Mouse (Mus musculus) lung, postnatal 0 days (tissue): Measurements from ENCODE around the gene Zmym5. TPM values are rescaled to one million over a fixed set of nuclear protein-coding genes. Genes with fewer than 3 reads are reported as not detected.

Experiments used
- ATAC-seq: fragments of 200-750 bp; cut with Nextera tagmentation; 2 replicates; pipeline ENCODE4 v1.8.0; 2017; ENCODE audit warnings: moderate library complexity
- DNase-seq: peaks from one replicate; pipeline ENCODE4 v3.0.0-alpha.2; 2016; ENCODE audit warnings: low spot score
- H3K27ac ChIP-seq: fragments of 300-500 bp; sonication (generic); 2 replicates; pipeline ENCODE4 v1.5.1; 2014; ENCODE audit warnings: antibody characterized with exemption, mild to moderate bottlenecking, low read length, mixed read lengths
- H3K27me3 ChIP-seq: fragments of 300-500 bp; sonication (generic); replicated peaks from 2 replicates; pipeline ENCODE4 v1.6.1; 2014; ENCODE audit warnings: low read length, mixed read lengths; ENCODE audit not compliant: insufficient read depth
- H3K36me3 ChIP-seq: fragments of 300-500 bp; sonication (generic); 2 replicates; pipeline ENCODE4 v1.6.1; 2014; ENCODE audit warnings: low read length, mixed read lengths; ENCODE audit not compliant: insufficient read depth
- H3K4me1 ChIP-seq: fragments of 300-500 bp; sonication (generic); 2 replicates; pipeline ENCODE4 v1.6.1; 2014; ENCODE audit warnings: antibody characterized with exemption, low read depth, low read length, mixed read lengths; ENCODE audit not compliant: insufficient read depth
- H3K4me2 ChIP-seq: fragments of 300-500 bp; sonication (generic); replicated peaks from 2 replicates; pipeline ENCODE4 v1.6.1; 2014; ENCODE audit warnings: low read depth, mild to moderate bottlenecking, low read length, moderate library complexity, mixed read lengths
- H3K4me3 ChIP-seq: fragments of 300-500 bp; sonication (generic); 2 replicates; pipeline ENCODE4 v1.5.1; 2014; ENCODE audit warnings: low read depth, low read length
- H3K9ac ChIP-seq: fragments of 300-500 bp; sonication (generic); replicated peaks from 2 replicates; pipeline ENCODE4 v1.6.1; 2014; ENCODE audit warnings: low read depth, mild to moderate bottlenecking
- H3K9me3 ChIP-seq: fragments of 300-500 bp; sonication (generic); 2 replicates; pipeline ENCODE4 v1.6.1; 2016; ENCODE audit warnings: low read length, mixed read lengths
- CTCF ChIP-seq: IDR thresholded peaks from 2 replicates; pipeline ENCODE4 v1.5.1; 2016; ENCODE audit warnings: antibody characterized with exemption, mild to moderate bottlenecking
- EP300 ChIP-seq: IDR thresholded peaks from 2 replicates; pipeline ENCODE4 v1.6.1; 2016; ENCODE audit warnings: antibody characterized with exemption, mild to moderate bottlenecking, control low read depth
- WGBS: fragments of 180-500 bp; shearing (Covaris S2); extraction: QIAGEN DNeasy Blood & Tissue Kit; methylation state at CpG from one replicate; pipeline ENCODE4 v1.1.7; 2014; 5-methylcytosine and 5-hydroxymethylcytosine counted together
- polyA plus RNA-seq: library from polyadenylated mRNA; unstranded; fragments of >200 nt; fragmentation: Nextera tagmentation; extraction: Ambion mirVana; gene quantifications from 2 replicates; pipeline ENCODE4 v1.2.1, GENCODE M21; 2015

Zmym5 gene
- polyA plus RNA-seq, 1 experiment from 2014 or later = 25.5 TPM

GRCm38 (mm10) chr14:56832563-56833113 is 21.1 kb upstream of the Zmym5 start:
- Histone ChIP-seq H3K9ac (no peak overlapping the region), H3K4me3 (no peak overlapping the region), H3K9me3 (no peaks in the 10 kb centered on the region), H3K4me1 (no peaks in the 10 kb centered on the region), H3K36me3 (no peaks in the 10 kb centered on the region), H3K27ac (peak overlapping the region; percentile 16), H3K27me3 (no peaks in the 10 kb centered on the region), H3K4me2 (no peak overlapping the region)
- WGBS = 44% methylated on average over 1 of the region's 1 CpGs
- TF ChIP-seq EP300 (no peak), CTCF (no peak)
- DNase-seq (peak; percentile 44), ATAC-seq (peak; percentile 78)

DNA sequence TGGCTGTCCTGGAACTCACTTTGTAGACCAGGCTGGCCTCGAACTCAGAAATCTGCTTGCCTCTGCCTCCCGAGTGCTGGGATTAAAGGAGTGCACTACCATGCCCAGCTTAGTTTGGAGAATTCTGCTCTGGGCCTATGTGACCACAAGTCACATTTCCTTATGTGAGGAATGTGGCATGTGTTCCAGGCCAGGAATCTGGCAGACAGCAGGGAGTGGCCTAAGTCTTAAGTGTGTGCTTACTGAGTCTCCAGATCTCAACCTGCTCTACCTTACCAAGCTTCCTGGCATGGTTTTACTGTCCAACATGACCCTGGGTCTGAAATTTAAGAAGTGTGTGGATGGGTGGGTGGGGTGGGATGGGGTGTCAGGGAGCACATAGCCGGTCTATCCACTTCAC is 20.6 kb upstream of the Zmym5 start:
- Histone ChIP-seq H3K4me2 (no peak overlapping the region), H3K4me1 (no peaks in the 10 kb centered on the region), H3K9ac (no peak overlapping the region), H3K4me3 (no peak overlapping the region), H3K27ac (peak overlapping the region; percentile 16), H3K9me3 (no peaks in the 10 kb centered on the region), H3K36me3 (no peaks in the 10 kb centered on the region), H3K27me3 (no peaks in the 10 kb centered on the region)
- peak; percentile 63 for DNase-seq
- WGBS = 83% methylated on average over 3 of the region's 3 CpGs
- TF ChIP-seq EP300 (no peak), CTCF (no peak)
- peak; percentile 89 for ATAC-seq

GRCm38 (mm10) chr14:56830491-56831045 is 19.1 kb upstream of the Zmym5 start:
- no peak for TF ChIP-seq CTCF
- TF ChIP-seq EP300 = no peak
- H3K9ac ChIP-seq = no peak overlapping the region
- ATAC-seq (no peak), DNase-seq (no peak)
- H3K27me3 ChIP-seq = no peaks in the 10 kb centered on the region
- H3K4me1 ChIP-seq = no peaks in the 10 kb centered on the region
- no peak overlapping the region for H3K4me3 ChIP-seq
- no peak overlapping the region for H3K4me2 ChIP-seq
- H3K9me3 ChIP-seq = no peaks in the 10 kb centered on the region
- no peaks in the 10 kb centered on the region for H3K36me3 ChIP-seq
- no peak overlapping the region for H3K27ac ChIP-seq

- DNase-seq = peak; percentile 16
- TF ChIP-seq EP300 (no peak), CTCF (peak; percentile 32; the same call in 1 of the 2 replicates)
- no peak overlapping the region for H3K4me3 ChIP-seq
- no peak overlapping the region for H3K4me2 ChIP-seq
- H3K4me1 ChIP-seq = no peaks in the 10 kb centered on the region
- H3K36me3 ChIP-seq = no peaks in the 10 kb centered on the region
- no peaks in the 10 kb centered on the region for H3K27me3 ChIP-seq
- no peak for ATAC-seq
- no peaks in the 10 kb centered on the region for H3K9me3 ChIP-seq
- H3K27ac ChIP-seq = no peak overlapping the region
- H3K9ac ChIP-seq = no peak overlapping the region
Measured at GRCm38 (mm10) chr14:56824562-56824961, 13.0 kb upstream of the Zmym5 start.

DNA sequence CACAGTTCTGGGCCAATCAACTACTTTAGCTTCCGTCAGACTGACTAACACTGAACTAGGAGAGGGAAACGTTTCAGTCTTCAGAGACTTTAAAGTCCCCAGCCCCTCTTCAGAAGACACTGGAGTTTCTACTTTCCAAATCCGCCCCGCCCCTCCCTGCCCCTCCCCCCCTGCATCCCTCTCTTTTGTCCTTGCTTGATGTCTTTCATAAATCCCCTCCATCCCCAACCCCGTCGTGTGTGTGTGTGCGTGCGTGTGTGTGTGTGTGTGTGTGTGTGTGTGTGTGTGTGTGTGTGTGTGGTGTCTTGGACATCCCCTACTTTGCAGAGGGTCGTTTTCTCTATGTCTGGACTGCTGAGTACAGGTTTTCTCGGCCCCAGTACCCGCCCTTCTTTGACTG is 6.1 kb upstream of the Zmym5 start:
- H3K27me3 ChIP-seq = no peaks in the 10 kb centered on the region
- peak overlapping the region; percentile 8 for H3K4me2 ChIP-seq
- H3K4me1 ChIP-seq = peaks cover 3% of the 10 kb centered on the region; the same call in 1 of the 2 replicates
- no peak overlapping the region for H3K4me3 ChIP-seq
- ATAC-seq (no peak), DNase-seq (peak; percentile 12)
- H3K9ac ChIP-seq = no peak overlapping the region
- no peak for TF ChIP-seq CTCF
- TF ChIP-seq EP300 = no peak
- no peaks in the 10 kb centered on the region for H3K36me3 ChIP-seq
- H3K9me3 ChIP-seq = no peaks in the 10 kb centered on the region
- WGBS = 18% methylated on average over 8 of the region's 11 CpGs
- no peak overlapping the region for H3K27ac ChIP-seq

DNA sequence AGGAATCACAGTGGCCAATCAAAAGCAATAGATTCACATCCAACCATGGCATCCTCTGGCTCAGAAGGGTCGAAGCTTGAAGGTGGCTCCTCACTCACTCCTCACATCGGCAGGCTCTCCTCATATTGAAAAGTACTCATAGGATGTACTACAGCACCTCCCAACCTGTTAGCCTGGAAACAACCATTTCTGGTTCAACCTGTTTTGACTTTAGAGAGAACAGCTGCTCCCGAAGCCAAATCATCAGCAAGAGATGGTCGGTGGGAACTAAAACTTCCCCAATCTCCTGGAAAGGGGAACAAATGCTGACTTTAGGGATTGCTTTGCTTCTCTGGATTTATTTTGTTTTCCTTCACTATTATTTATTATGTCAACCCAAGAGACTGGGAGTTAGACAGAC is 5.6 kb upstream of the Zmym5 start:
- Histone ChIP-seq H3K27ac (no peak overlapping the region), H3K36me3 (no peaks in the 10 kb centered on the region), H3K4me1 (peaks cover 3% of the 10 kb centered on the region; the same call in 1 of the 2 replicates), H3K9ac (no peak overlapping the region), H3K27me3 (no peaks in the 10 kb centered on the region), H3K4me2 (peak overlapping the region; percentile 8; the same call in 1 of the 2 replicates), H3K9me3 (no peaks in the 10 kb centered on the region), H3K4me3 (no peak overlapping the region)
- ATAC-seq (no peak), DNase-seq (peak; percentile 42)
- WGBS = 43% methylated on average over 4 of the region's 4 CpGs
- TF ChIP-seq CTCF = no peak
- TF ChIP-seq EP300 = no peak
